8 mouse cellular contexts compared by ENCODE assay signal in genomic region chr7:30198481-30198971, GRCm38 (mm10). TPM values are rescaled to one million over a fixed set of nuclear protein-coding genes. Genes with fewer than 3 reads are reported as not detected.
DNase-seq lines count a peak whose midpoint lies in the region; ATAC-seq and TF ChIP-seq lines count a peak whose summit lies in the region.

Gene Capns1, minus strand, starts transcription at chr7:30198811.

- 6% methylated on average over 8 of the region's 8 CpGs for whole genome bisulfite sequencing in midbrain, postnatal 0 days

- H3K9me3 ChIP-seq in midbrain, postnatal 0 days (ENCODE audit: low read length) = no peaks in the 10 kb centered on the region

- DNase-seq in CD4-positive helper T cell, adult 2 months (ENCODE audit: low read depth, low spot score) = peak; percentile 82
- DNase-seq in adipocyte (ENCODE audit: low spot score) (peak; percentile 84), liver (peak; percentile 80)
- peak; percentile 89 for DNase-seq in embryo, embryonic 11 days
- DNase-seq in kidney, adult 18-20 months = peak; percentile 52
- DNase-seq in midbrain, postnatal 0 days (ENCODE audit: low spot score) = peak; percentile 93
- peak; percentile 78 for DNase-seq in telencephalon, adult 2 months (ENCODE audit: low read depth, low spot score)

- TF ChIP-seq CTCF in midbrain, postnatal 0 days (IDR thresholded peaks at IDR 0.05) = peak; percentile 92

- H3K36me3 ChIP-seq in midbrain, postnatal 0 days (ENCODE audit: insufficient read depth, low read length) = no peaks in the 10 kb centered on the region

- no peak within 1 kb of the TSS for H3K9ac ChIP-seq in midbrain, postnatal 0 days (replicated peaks; ENCODE audit: low read length, poor library complexity, severe bottlenecking)

- H3K4me1 ChIP-seq in midbrain, postnatal 0 days (ENCODE audit: insufficient read depth, low read length) = no peaks in the 10 kb centered on the region; the same call in 1 of the 2 replicates

- peak within 1 kb of the TSS; percentile 28; the same call in 1 of the 2 replicates for H3K4me2 ChIP-seq in midbrain, postnatal 0 days (ENCODE audit: low read depth, low read length, poor library complexity, severe bottlenecking)

- no peaks in the 10 kb centered on the region for H3K27me3 ChIP-seq in midbrain, postnatal 0 days (ENCODE audit: insufficient read depth, low read length)

- peak within 1 kb of the TSS; percentile 15; the same call in 1 of the 2 replicates for H3K4me3 ChIP-seq in midbrain, postnatal 0 days (ENCODE audit: low read depth, low read length)

- H3K27ac ChIP-seq in midbrain, postnatal 0 days (ENCODE audit: low read depth, low read length) = no peak within 1 kb of the TSS

- peak; percentile 62 for ATAC-seq in granulocyte monocyte progenitor cell, adult 5-6 weeks (replicated peaks; ENCODE audit: poor library complexity, severe bottlenecking)
- ATAC-seq in midbrain, postnatal 0 days (ENCODE audit: low FRiP score) = no peak

RNA-seq across cellular contexts. Expression of gene Capns1, which starts in this region (rescaled TPM):
- 236 and 240 TPM in 2 replicates for total RNA-seq in granulocyte monocyte progenitor cell, adult 5-6 weeks (2014; fragmentation: Nextera tagmentation)
- 176 and 196 TPM in 2 replicates for total RNA-seq in granulocyte monocyte progenitor cell, adult 5-6 weeks (2017)
- total RNA-seq in midbrain, postnatal 0 days (2014; rRNA removed) = 201 and 272 TPM in 2 replicates
- polyA plus RNA-seq in midbrain, postnatal 0 days (2015; fragmentation: Nextera tagmentation; extraction: Ambion mirVana) = 58.0 and 62.4 TPM in 2 replicates
